Mouse (Mus musculus) kidney, postnatal 0 days (tissue): Measurements from ENCODE around the gene Zw10. TPM values are rescaled to one million over a fixed set of nuclear protein-coding genes. Genes with fewer than 3 reads are reported as not detected.

Source experiments
- ATAC-seq: fragments of 200-750 bp; cut with Nextera tagmentation; replicated peaks from 2 replicates; pipeline ENCODE4 v1.8.0; 2017; ENCODE audit warnings: low read depth, moderate number of reproducible peaks, moderate TSS enrichment, moderate library complexity; ENCODE audit not compliant: low FRiP score
- DNase-seq: peaks from one replicate; pipeline ENCODE4 v3.0.0-alpha.2; 2016; ENCODE audit warnings: low spot score
- H3K27ac ChIP-seq: fragments of 300-500 bp; sonication (generic); 2 replicates; pipeline ENCODE4 v1.5.1; 2014; ENCODE audit warnings: mild to moderate bottlenecking
- H3K27me3 ChIP-seq: fragments of 300-500 bp; sonication (generic); 2 replicates; pipeline ENCODE4 v1.6.1; 2014; ENCODE audit warnings: low read length, mixed read lengths; ENCODE audit not compliant: insufficient read depth
- H3K36me3 ChIP-seq: fragments of 300-500 bp; sonication (generic); 2 replicates; pipeline ENCODE4 v1.6.1; 2014; ENCODE audit warnings: low read length, mixed read lengths; ENCODE audit not compliant: insufficient read depth
- H3K4me1 ChIP-seq: fragments of 300-500 bp; sonication (generic); replicated peaks from 2 replicates; pipeline ENCODE4 v1.6.1; 2014; ENCODE audit warnings: antibody characterized with exemption, low read length, mixed read lengths; ENCODE audit not compliant: insufficient read depth
- H3K4me2 ChIP-seq: fragments of 300-500 bp; sonication (generic); 2 replicates; pipeline ENCODE4 v1.6.1; 2014; ENCODE audit warnings: mild to moderate bottlenecking, low read length, moderate library complexity, mixed read lengths
- H3K4me3 ChIP-seq: fragments of 300-500 bp; sonication (generic); replicated peaks from 2 replicates; pipeline ENCODE4 v1.5.1; 2014; ENCODE audit warnings: low read depth, low read length
- H3K9ac ChIP-seq: fragments of 300-500 bp; sonication (generic); 2 replicates; pipeline ENCODE4 v1.6.1; 2014; ENCODE audit warnings: low read depth, low read length
- H3K9me3 ChIP-seq: fragments of 300-500 bp; sonication (generic); replicated peaks from 2 replicates; pipeline ENCODE4 v1.6.1; 2016; ENCODE audit warnings: low read length, inconsistent platforms, mixed read lengths
- CTCF ChIP-seq: IDR thresholded peaks from 2 replicates; pipeline ENCODE4 v1.5.1; 2016; ENCODE audit warnings: antibody characterized with exemption, low read depth, mild to moderate bottlenecking, moderate library complexity
- WGBS: fragments of 180-500 bp; shearing (Covaris S2); extraction: QIAGEN DNeasy Blood & Tissue Kit; methylation state at CpG from one replicate; pipeline ENCODE4 v1.1.7; 2014; 5-methylcytosine and 5-hydroxymethylcytosine counted together
- polyA plus RNA-seq: library from polyadenylated mRNA; unstranded; fragments of >200 nt; fragmentation: Nextera tagmentation; extraction: Ambion mirVana; gene quantifications from 2 replicates; pipeline ENCODE4 v1.2.1, GENCODE M21; 2015

Gene Zw10
- polyA plus RNA-seq, 1 experiment from 2014 or later, result 19.1 TPM

- H3K9me3 ChIP-seq, result no peaks in the 10 kb centered on the region
- no peaks in the 10 kb centered on the region for H3K4me1 ChIP-seq
- H3K36me3 ChIP-seq, result no peaks in the 10 kb centered on the region
- H3K4me3 ChIP-seq, result no peak overlapping the region
- no peak for TF ChIP-seq CTCF
- no peak overlapping the region for H3K4me2 ChIP-seq
- ATAC-seq (no peak), DNase-seq (no peak)
- 76% methylated on average over 4 of the region's 4 CpGs for WGBS
- H3K27me3 ChIP-seq, result no peaks in the 10 kb centered on the region
- no peak overlapping the region for H3K27ac ChIP-seq
- H3K9ac ChIP-seq, result no peak overlapping the region
Observed at GRCm38 (mm10) chr9:49119759-49120158, 64.3 kb downstream of the Zw10 start.

- no peaks in the 10 kb centered on the region for H3K9me3 ChIP-seq
- H3K27ac ChIP-seq, result 0 out of 2 replicates have a peak overlapping the region, but pooled peaks have one; percentile 31
- H3K4me1 ChIP-seq, result no peaks in the 10 kb centered on the region
- H3K4me2 ChIP-seq, result no peak overlapping the region
- TF ChIP-seq CTCF, result no peak
- no peak overlapping the region for H3K9ac ChIP-seq
- H3K27me3 ChIP-seq, result no peaks in the 10 kb centered on the region
- ATAC-seq, result peak; percentile 69; the same call in 1 of the 2 replicates
- H3K4me3 ChIP-seq, result no peak overlapping the region
- peak; percentile 42 for DNase-seq
- 46% methylated on average over 7 of the region's 7 CpGs for WGBS
- no peaks in the 10 kb centered on the region for H3K36me3 ChIP-seq
Observed at GRCm38 (mm10) chr9:49125706-49126105, 70.3 kb downstream of the Zw10 start.

Other genes with a start within 250 kb of the Zw10 start
- gene Zbtb16, start 219.4 kb upstream of the Zw10 start, polyA plus RNA-seq, result 0.28 and 0.47 TPM in 2 replicates
- gene Htr3a, start 144.5 kb upstream of the Zw10 start, polyA plus RNA-seq, result 0.28 and 0.46 TPM in 2 replicates
- 0.09 TPM in 1 of 2 replicates, not detected in the other for gene Htr3b, start 90.6 kb upstream of the Zw10 start, polyA plus RNA-seq
- gene Usp28, start 70.2 kb upstream of the Zw10 start, polyA plus RNA-seq, result 12.1 and 14.4 TPM in 2 replicates
- gene Tmprss5, start 25.6 kb downstream of the Zw10 start, polyA plus RNA-seq, result 0.20 and 0.22 TPM in 2 replicates
- gene Gm4894, start 194.9 kb downstream of the Zw10 start, polyA plus RNA-seq, result not detected in 2 replicates